Mouse (Mus musculus) macrophage (primary cell): Measurements from ENCODE around the gene Tes3-ps. TPM values are rescaled to one million over a fixed set of nuclear protein-coding genes. Genes with fewer than 3 reads are reported as not detected.

Experiments
- H3K27ac ChIP-seq: fragments of 350-480 bp; formaldehyde crosslinking; 2 replicates; pipeline ENCODE4 v1.9.0; 2021
- H3K36me3 ChIP-seq: fragments of 350-480 bp; formaldehyde crosslinking; 2 replicates; pipeline ENCODE4 v1.9.0; 2021; ENCODE audit errors: inconsistent target
- H3K4me3 ChIP-seq: fragments of 350-480 bp; formaldehyde crosslinking; 2 replicates; pipeline ENCODE4 v1.9.0; 2021; ENCODE audit errors: inconsistent target
- H3K79me2 ChIP-seq: fragments of 350-480 bp; formaldehyde crosslinking; 2 replicates; pipeline ENCODE4 v1.9.0; 2021; ENCODE audit errors: inconsistent target
- WGBS: methylation state at CpG from one replicate; pipeline ENCODE4 v1.1.7; 2026; ENCODE audit warnings: inconsistent platforms; ENCODE audit not compliant: missing documents; 5-methylcytosine and 5-hydroxymethylcytosine counted together
- polyA plus RNA-seq: library from polyadenylated mRNA; stranded (reverse); fragments of 250-400 nt; gene quantifications from 3 replicates; pipeline ENCODE4 v1.2.4, GENCODE M21; 2018; ENCODE audit warnings: inconsistent platforms

Gene Tes3-ps
- polyA plus RNA-seq, 1 experiment from 2014 or later, result 0.32 TPM

- WGBS, result 93% methylated on average over 4 of the region's 4 CpGs
- H3K36me3 ChIP-seq, result no peaks in the 10 kb centered on the region
Observed at GRCm38 (mm10) chr13:49471981-49472675, 21.0 kb upstream of the Tes3-ps start.

GRCm38 (mm10) chr13:49472676-49473005 lies 20.5 kb upstream of the Tes3-ps start:
- WGBS, result 97% methylated on average over 6 of the region's 6 CpGs
- Histone ChIP-seq H3K27ac (no peak overlapping the region), H3K79me2 (no peaks in the 10 kb centered on the region), H3K36me3 (no peaks in the 10 kb centered on the region), H3K4me3 (no peak overlapping the region)

More at GRCm38 (mm10) chr13:49471981-49472675, 21.0 kb upstream of the Tes3-ps start:
- Histone ChIP-seq H3K27ac (no peak overlapping the region), H3K79me2 (no peaks in the 10 kb centered on the region), H3K4me3 (no peak overlapping the region)

GRCm38 (mm10) chr13:49477887-49478286 lies 15.2 kb upstream of the Tes3-ps start:
- WGBS, result 95% methylated on average over 3 of the region's 3 CpGs
- Histone ChIP-seq H3K79me2 (no peaks in the 10 kb centered on the region), H3K4me3 (no peak overlapping the region), H3K27ac (no peak overlapping the region), H3K36me3 (no peaks in the 10 kb centered on the region)

- 87% methylated on average over 6 of the region's 6 CpGs for WGBS
- no peaks in the 10 kb centered on the region for H3K79me2 ChIP-seq
- no peaks in the 10 kb centered on the region for H3K36me3 ChIP-seq
- H3K27ac ChIP-seq, result no peak overlapping the region
- no peak overlapping the region for H3K4me3 ChIP-seq
Observed at GRCm38 (mm10) chr13:49478851-49479374, 14.2 kb upstream of the Tes3-ps start.

- Histone ChIP-seq H3K27ac (no peak overlapping the region), H3K36me3 (no peaks in the 10 kb centered on the region), H3K79me2 (no peaks in the 10 kb centered on the region), H3K4me3 (no peak overlapping the region)
- 100% methylated on average over 4 of the region's 4 CpGs for WGBS
Observed at GRCm38 (mm10) chr13:49479399-49479798, 13.7 kb upstream of the Tes3-ps start.

GRCm38 (mm10) chr13:49480057-49480456 lies 13.1 kb upstream of the Tes3-ps start:
- Histone ChIP-seq H3K4me3 (no peak overlapping the region), H3K79me2 (no peaks in the 10 kb centered on the region), H3K27ac (no peak overlapping the region), H3K36me3 (no peaks in the 10 kb centered on the region)
- 100% methylated on average over 2 of the region's 2 CpGs for WGBS

GRCm38 (mm10) chr13:49480551-49480950 lies 12.6 kb upstream of the Tes3-ps start:
- Histone ChIP-seq H3K79me2 (no peaks in the 10 kb centered on the region), H3K4me3 (no peak overlapping the region), H3K27ac (no peak overlapping the region), H3K36me3 (no peaks in the 10 kb centered on the region)
- 92% methylated on average over 5 of the region's 5 CpGs for WGBS

GRCm38 (mm10) chr13:49485388-49485787 lies 7.7 kb upstream of the Tes3-ps start:
- 100% methylated on average over 5 of the region's 5 CpGs for WGBS
- Histone ChIP-seq H3K4me3 (no peak overlapping the region), H3K36me3 (no peaks in the 10 kb centered on the region), H3K79me2 (no peaks in the 10 kb centered on the region), H3K27ac (no peak overlapping the region)

GRCm38 (mm10) chr13:49504510-49504909 lies 11.4 kb downstream of the Tes3-ps start, which contains the start of gene Ecm2:
Ecm2 (plus strand) TSS chr13:49504810.
- Histone ChIP-seq H3K27ac (no peak within 1 kb of the TSS), H3K36me3 (no peaks in the 10 kb centered on the region), H3K79me2 (no peaks in the 10 kb centered on the region), H3K4me3 (no peak within 1 kb of the TSS)
- WGBS, result 25% methylated on average over 4 of the region's 4 CpGs

- no peaks in the 10 kb centered on the region for H3K36me3 ChIP-seq
- 95% methylated on average over 4 of the region's 4 CpGs for WGBS
Observed at GRCm38 (mm10) chr13:49505776-49506175, 12.7 kb downstream of the Tes3-ps start.

GRCm38 (mm10) chr13:49507176-49507575 lies 14.1 kb downstream of the Tes3-ps start:
- Histone ChIP-seq H3K36me3 (no peaks in the 10 kb centered on the region), H3K79me2 (no peaks in the 10 kb centered on the region), H3K27ac (no peak overlapping the region), H3K4me3 (no peak overlapping the region)
- 91% methylated on average over 3 of the region's 3 CpGs for WGBS

More at GRCm38 (mm10) chr13:49505776-49506175, 12.7 kb downstream of the Tes3-ps start:
- H3K4me3 ChIP-seq, result no peak overlapping the region
- no peaks in the 10 kb centered on the region for H3K79me2 ChIP-seq
- no peak overlapping the region for H3K27ac ChIP-seq

- Histone ChIP-seq H3K4me3 (no peak overlapping the region), H3K36me3 (no peaks in the 10 kb centered on the region), H3K27ac (no peak overlapping the region), H3K79me2 (no peaks in the 10 kb centered on the region)
- WGBS, result 38% methylated on average over 2 of the region's 2 CpGs
Observed at GRCm38 (mm10) chr13:49518761-49519160, 25.6 kb downstream of the Tes3-ps start.

GRCm38 (mm10) chr13:49526235-49526634 lies 33.1 kb downstream of the Tes3-ps start:
- no peak overlapping the region for H3K27ac ChIP-seq
- no peaks in the 10 kb centered on the region for H3K79me2 ChIP-seq
- H3K4me3 ChIP-seq, result no peak overlapping the region
- WGBS, result 94% methylated on average over 2 of the region's 2 CpGs
- no peaks in the 10 kb centered on the region for H3K36me3 ChIP-seq

- H3K79me2 ChIP-seq, result no peaks in the 10 kb centered on the region
- WGBS, result 96% methylated on average over 4 of the region's 4 CpGs
- no peak overlapping the region for H3K27ac ChIP-seq
- no peaks in the 10 kb centered on the region for H3K36me3 ChIP-seq
- H3K4me3 ChIP-seq, result no peak overlapping the region
Observed at GRCm38 (mm10) chr13:49530636-49531035, 37.5 kb downstream of the Tes3-ps start.

- 92% methylated on average over 1 of the region's 1 CpGs for WGBS
Observed at GRCm38 (mm10) chr13:49536946-49537345, 43.8 kb downstream of the Tes3-ps start.

More at GRCm38 (mm10) chr13:49536946-49537345, 43.8 kb downstream of the Tes3-ps start:
- no peaks in the 10 kb centered on the region for H3K36me3 ChIP-seq
- H3K27ac ChIP-seq, result no peak overlapping the region
- no peak overlapping the region for H3K4me3 ChIP-seq
- H3K79me2 ChIP-seq, result no peaks in the 10 kb centered on the region
